Mouse (Mus musculus) midbrain, embryonic 16.5 days (tissue): Measurements from ENCODE around the gene Adipor2. TPM values are rescaled to one million over a fixed set of nuclear protein-coding genes. Genes with fewer than 3 reads are reported as not detected.
A peak's percentile ranks its signal among the peaks of the same experiment; 100 is the strongest.

Experiments
- ATAC-seq: fragments of 200-750 bp; cut with Nextera tagmentation; 2 replicates; pipeline ENCODE4 v1.8.0; 2017; ENCODE audit warnings: moderate TSS enrichment
- H3K27ac ChIP-seq: fragments of 300-500 bp; sonication (generic); 2 replicates; pipeline ENCODE4 v1.5.1; 2014; ENCODE audit warnings: mild to moderate bottlenecking, low read length, mixed read lengths
- H3K27me3 ChIP-seq: fragments of 300-500 bp; sonication (generic); 2 replicates; pipeline ENCODE4 v1.6.1; 2014; ENCODE audit warnings: low read depth, low read length, mixed read lengths; ENCODE audit not compliant: control insufficient read depth, insufficient read depth
- H3K36me3 ChIP-seq: fragments of 300-500 bp; sonication (generic); 2 replicates; pipeline ENCODE4 v1.6.1; 2014; ENCODE audit warnings: mild to moderate bottlenecking, low read length, moderate library complexity, mixed read lengths; ENCODE audit not compliant: control insufficient read depth, insufficient read depth
- H3K4me1 ChIP-seq: fragments of 300-500 bp; sonication (generic); 2 replicates; pipeline ENCODE4 v1.6.1; 2014; ENCODE audit warnings: mild to moderate bottlenecking, low read length, mixed read lengths; ENCODE audit not compliant: control insufficient read depth, insufficient read depth
- H3K4me2 ChIP-seq: fragments of 300-500 bp; sonication (generic); 2 replicates; pipeline ENCODE4 v1.6.1; 2014; ENCODE audit warnings: mild to moderate bottlenecking, low read length, mixed read lengths
- H3K4me3 ChIP-seq: fragments of 300-500 bp; sonication (generic); 2 replicates; pipeline ENCODE4 v1.5.1; 2014; ENCODE audit warnings: low read depth, mild to moderate bottlenecking, low read length, moderate library complexity, mixed read lengths
- H3K9ac ChIP-seq: fragments of 300-500 bp; sonication (generic); 2 replicates; pipeline ENCODE4 v1.6.1; 2014; ENCODE audit warnings: low read depth, low read length, mixed read lengths
- H3K9me3 ChIP-seq: fragments of 300-500 bp; sonication (generic); replicated peaks from 2 replicates; pipeline ENCODE4 v1.6.1; 2014; ENCODE audit warnings: mild to moderate bottlenecking, low read length, mixed read lengths; ENCODE audit not compliant: control insufficient read depth, poor library complexity, severe bottlenecking
- WGBS: fragments of 180-500 bp; shearing (Covaris S2); extraction: QIAGEN DNeasy Blood & Tissue Kit; methylation state at CpG from one replicate; pipeline ENCODE4 v1.1.7; 2014; 5-methylcytosine and 5-hydroxymethylcytosine counted together
- polyA plus RNA-seq: library from polyadenylated mRNA; unstranded; fragments of >200 nt; fragmentation: Nextera tagmentation; extraction: Ambion mirVana; gene quantifications from 2 replicates; pipeline ENCODE4 v1.2.1, GENCODE M21; 2015

The Adipor2 gene
- polyA plus RNA-seq, 1 experiment from 2014 or later = 32.8 TPM

DNA sequence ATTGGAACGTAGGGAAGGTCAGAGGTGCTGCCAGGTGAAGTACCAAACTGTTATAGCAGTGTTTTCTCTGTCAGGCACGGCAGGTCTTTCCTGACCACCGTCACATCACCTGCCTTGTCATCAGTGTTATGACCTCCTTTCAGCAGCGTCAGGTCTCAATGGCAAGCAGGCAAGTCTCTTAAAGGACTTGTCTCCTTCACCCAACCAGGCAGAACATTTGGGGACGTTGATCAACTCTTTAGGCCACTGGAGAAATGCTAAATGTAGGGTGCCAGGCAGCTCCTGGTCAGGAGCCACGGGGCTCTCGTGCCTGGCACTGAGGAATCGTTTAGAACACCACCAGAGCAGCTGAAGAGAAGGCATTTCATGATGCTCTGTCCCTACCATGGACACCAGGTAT, 65.8 kb downstream of the Adipor2 start:
- no peak overlapping the region for H3K27ac ChIP-seq
- WGBS = 87% methylated on average over 8 of the region's 8 CpGs
- H3K9ac ChIP-seq = no peak overlapping the region
- no peak overlapping the region for H3K4me2 ChIP-seq
- peaks cover 7% of the 10 kb centered on the region for H3K36me3 ChIP-seq
- no peak overlapping the region for H3K4me3 ChIP-seq
- H3K27me3 ChIP-seq = no peaks in the 10 kb centered on the region
- no peaks in the 10 kb centered on the region for H3K9me3 ChIP-seq
- H3K4me1 ChIP-seq = no peaks in the 10 kb centered on the region
- no peak for ATAC-seq

DNA sequence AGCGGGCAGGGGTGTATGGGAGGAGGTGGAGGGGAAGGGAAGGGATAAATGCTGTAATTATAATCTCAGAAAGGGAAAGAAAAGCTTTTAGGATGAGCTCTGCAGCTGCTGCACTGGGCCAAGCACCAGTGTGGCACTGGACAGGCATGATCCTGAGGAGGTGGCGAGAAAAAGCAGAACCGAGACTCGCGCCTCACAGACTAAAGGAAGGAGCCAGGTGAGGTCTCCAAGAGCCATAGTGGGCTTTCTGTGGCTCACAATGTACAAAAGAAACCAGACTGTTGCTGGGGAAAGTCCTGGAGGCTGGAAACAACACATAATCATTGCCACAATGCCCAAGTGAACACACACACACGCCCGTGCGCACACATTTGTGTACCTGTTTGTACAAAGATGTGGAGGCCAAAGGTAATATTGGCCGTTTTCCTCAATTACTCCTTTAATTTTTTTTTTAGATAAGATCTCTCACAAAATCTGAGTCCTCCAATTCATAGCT, 66.8 kb downstream of the Adipor2 start:
- no peak overlapping the region for H3K9ac ChIP-seq
- H3K27ac ChIP-seq = no peak overlapping the region
- H3K4me3 ChIP-seq = no peak overlapping the region
- 82% methylated on average over 9 of the region's 9 CpGs for WGBS
- H3K36me3 ChIP-seq = peaks cover 5% of the 10 kb centered on the region; the same call in 1 of the 2 replicates
- no peaks in the 10 kb centered on the region for H3K9me3 ChIP-seq
- H3K4me2 ChIP-seq = no peak overlapping the region
- no peaks in the 10 kb centered on the region for H3K27me3 ChIP-seq
- no peaks in the 10 kb centered on the region for H3K4me1 ChIP-seq
- no peak for ATAC-seq

DNA sequence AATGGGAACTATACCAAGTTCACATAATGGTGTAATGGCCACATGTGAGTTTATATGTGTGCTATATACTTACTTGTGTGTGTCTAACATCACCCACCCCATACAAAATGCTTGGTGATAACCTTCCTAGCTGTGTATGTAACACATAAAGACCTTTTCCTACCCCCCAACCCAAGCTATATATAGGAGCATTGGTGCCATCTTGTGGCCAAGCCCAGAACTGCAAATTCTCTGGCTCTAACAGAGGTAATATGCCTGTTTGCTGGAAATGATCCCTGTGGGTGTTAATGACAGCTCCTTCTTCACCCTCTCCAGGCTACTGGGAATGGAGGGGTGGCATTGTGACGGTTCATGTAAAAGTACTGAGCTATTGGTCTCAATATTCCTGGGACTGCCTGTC, 69.3 kb downstream of the Adipor2 start:
- no peak overlapping the region for H3K27ac ChIP-seq
- H3K36me3 ChIP-seq = no peaks in the 10 kb centered on the region
- no peaks in the 10 kb centered on the region for H3K27me3 ChIP-seq
- H3K4me3 ChIP-seq = no peak overlapping the region
- 0% methylated on average over 1 of the region's 1 CpGs for WGBS
- H3K4me2 ChIP-seq = no peak overlapping the region
- ATAC-seq = peak; percentile 57
- H3K9ac ChIP-seq = no peak overlapping the region
- H3K9me3 ChIP-seq = no peaks in the 10 kb centered on the region
- H3K4me1 ChIP-seq = no peaks in the 10 kb centered on the region

DNA sequence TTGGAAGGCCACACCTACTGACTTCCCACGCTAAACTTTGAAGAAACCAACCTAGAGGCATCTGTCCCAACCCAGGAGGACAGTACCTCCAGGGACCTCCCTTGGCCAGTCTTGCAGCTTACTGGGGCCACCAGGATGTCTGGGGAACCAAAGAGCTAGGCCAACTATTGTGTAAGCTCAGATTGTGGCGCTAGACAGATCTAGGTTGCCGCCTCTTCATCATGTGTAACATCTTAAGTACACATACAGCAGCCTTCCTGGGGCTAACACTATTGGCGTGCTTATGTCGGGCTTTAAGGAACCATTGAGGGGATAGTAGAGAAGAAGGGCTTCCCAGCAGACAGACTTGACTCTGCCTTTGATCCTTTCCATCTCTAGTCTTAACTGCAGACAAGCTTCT, 69.7 kb downstream of the Adipor2 start:
- Histone ChIP-seq H3K36me3 (no peaks in the 10 kb centered on the region), H3K9ac (no peak overlapping the region), H3K9me3 (no peaks in the 10 kb centered on the region), H3K4me3 (no peak overlapping the region), H3K27ac (no peak overlapping the region), H3K27me3 (no peaks in the 10 kb centered on the region), H3K4me2 (no peak overlapping the region), H3K4me1 (no peaks in the 10 kb centered on the region)
- WGBS = 68% methylated on average over 5 of the region's 5 CpGs
- ATAC-seq = no peak

DNA sequence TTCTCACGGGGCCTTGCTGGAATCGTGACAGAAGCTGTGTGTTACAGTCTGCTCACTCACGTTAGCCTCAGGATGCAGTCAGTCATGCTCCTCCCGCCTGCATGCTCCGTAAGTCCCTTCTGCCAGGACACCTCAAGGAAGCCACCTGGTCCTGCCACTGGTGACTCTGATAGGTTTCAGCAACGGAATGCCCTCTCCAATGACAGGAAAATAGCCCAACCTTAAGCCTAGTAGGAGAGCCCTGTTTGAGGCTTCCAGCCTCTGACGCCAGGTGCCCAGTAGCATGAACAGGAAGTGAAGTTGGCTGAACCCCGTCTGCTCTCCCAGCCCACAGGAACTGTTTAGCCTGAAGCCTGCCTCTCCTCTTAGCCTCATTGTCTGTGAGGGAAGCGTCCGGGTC, 71.2 kb downstream of the Adipor2 start:
- H3K4me2 ChIP-seq = no peak overlapping the region
- 77% methylated on average over 10 of the region's 10 CpGs for WGBS
- ATAC-seq = no peak
- no peak overlapping the region for H3K27ac ChIP-seq
- H3K4me1 ChIP-seq = peaks cover under 1% of the 10 kb centered on the region; the same call in 1 of the 2 replicates
- no peaks in the 10 kb centered on the region for H3K36me3 ChIP-seq
- H3K27me3 ChIP-seq = no peaks in the 10 kb centered on the region
- H3K9me3 ChIP-seq = no peaks in the 10 kb centered on the region
- no peak overlapping the region for H3K4me3 ChIP-seq
- H3K9ac ChIP-seq = no peak overlapping the region

DNA sequence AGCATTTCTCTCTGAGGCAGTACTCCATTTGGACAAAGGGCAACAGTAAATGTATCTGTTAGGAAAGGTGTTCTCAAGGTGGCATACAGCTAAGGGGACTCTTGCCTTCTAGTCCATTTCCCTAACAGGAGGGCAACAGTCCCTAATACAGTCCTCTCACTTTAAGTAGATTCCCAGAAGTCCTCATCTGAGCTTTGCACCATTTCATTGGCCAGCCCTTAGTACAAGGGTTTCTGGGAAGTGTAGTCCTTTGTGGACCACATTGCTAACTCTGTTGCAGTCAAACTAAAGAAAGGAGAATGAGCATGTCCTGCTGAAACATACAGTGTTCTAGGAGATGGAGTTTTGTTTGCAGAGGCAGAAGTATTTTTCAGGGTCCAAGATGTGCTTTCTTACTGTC, 76.1 kb downstream of the Adipor2 start:
- Histone ChIP-seq H3K27me3 (no peaks in the 10 kb centered on the region), H3K27ac (no peak overlapping the region), H3K9ac (peak overlapping the region; percentile 44; the same call in 1 of the 2 replicates), H3K9me3 (no peaks in the 10 kb centered on the region), H3K4me1 (peaks cover 4% of the 10 kb centered on the region; the same call in 1 of the 2 replicates), H3K36me3 (no peaks in the 10 kb centered on the region), H3K4me2 (no peak overlapping the region), H3K4me3 (no peak overlapping the region)
- ATAC-seq = peak; percentile 95

DNA sequence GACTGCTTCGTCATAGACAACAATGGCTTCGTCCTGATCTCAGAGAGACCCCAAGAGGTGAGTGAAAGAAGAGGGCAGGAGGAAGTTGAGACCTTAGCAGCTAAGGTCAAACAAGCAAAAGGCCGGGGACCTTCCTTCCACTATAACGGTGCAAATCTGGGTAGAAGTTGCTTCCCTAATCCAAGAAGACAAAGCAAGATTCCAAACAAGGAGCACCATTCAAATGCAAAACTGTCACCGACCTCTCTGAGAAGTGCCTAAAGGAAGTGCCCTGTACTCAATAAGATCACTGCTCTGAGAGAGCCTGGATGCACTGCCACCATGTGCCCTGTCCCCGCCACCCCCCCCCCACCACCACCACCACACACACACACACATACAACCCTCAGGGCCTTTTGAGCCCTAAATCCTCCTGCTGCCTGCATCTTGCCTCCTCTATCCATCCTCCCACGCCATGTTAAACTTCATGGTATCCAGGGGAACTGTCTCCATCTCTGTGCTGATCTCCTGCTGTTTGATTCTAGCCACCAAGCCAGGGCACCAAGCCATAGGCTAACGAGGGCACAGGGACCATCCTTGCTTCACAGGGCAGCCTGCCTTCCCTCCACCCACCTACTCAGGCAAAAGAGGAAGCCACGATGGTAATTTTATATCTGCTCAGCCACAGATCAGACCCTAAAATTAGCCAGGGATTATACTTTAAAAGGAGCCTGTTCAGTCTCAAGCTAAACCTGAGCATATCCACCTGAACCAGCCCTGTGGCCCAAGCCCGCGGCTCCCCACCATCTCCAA, 79.2 kb downstream of the Adipor2 start:
- H3K9ac ChIP-seq = no peak overlapping the region
- H3K27me3 ChIP-seq = no peaks in the 10 kb centered on the region
- peaks cover 4% of the 10 kb centered on the region; the same call in 1 of the 2 replicates for H3K4me1 ChIP-seq
- no peak overlapping the region for H3K27ac ChIP-seq
- H3K9me3 ChIP-seq = no peaks in the 10 kb centered on the region
- no peak for ATAC-seq
- H3K36me3 ChIP-seq = no peaks in the 10 kb centered on the region
- H3K4me3 ChIP-seq = no peak overlapping the region
- WGBS = 26% methylated on average over 11 of the region's 11 CpGs
- no peak overlapping the region for H3K4me2 ChIP-seq

DNA sequence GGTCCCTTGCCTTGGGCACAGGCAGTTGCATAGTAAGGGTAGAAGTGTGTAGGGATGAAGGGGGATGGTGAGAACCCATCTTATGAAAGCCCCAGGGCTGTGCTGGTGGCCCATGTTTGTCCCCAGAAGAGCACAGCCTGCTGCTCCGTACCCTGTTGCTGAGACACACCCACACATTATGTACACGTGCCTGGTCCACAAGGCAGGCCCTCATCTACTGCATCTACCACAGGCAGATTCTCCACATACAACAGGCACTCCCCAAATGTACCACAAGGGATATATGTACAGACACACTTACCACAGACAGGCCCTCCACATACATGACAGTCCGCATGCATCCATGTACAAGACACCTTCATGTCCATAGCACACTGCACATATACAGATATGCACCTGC, 80.2 kb downstream of the Adipor2 start:
- H3K9me3 ChIP-seq = no peaks in the 10 kb centered on the region
- peaks cover 4% of the 10 kb centered on the region; the same call in 1 of the 2 replicates for H3K4me1 ChIP-seq
- no peak overlapping the region for H3K27ac ChIP-seq
- no peak overlapping the region for H3K9ac ChIP-seq
- H3K4me3 ChIP-seq = no peak overlapping the region
- H3K4me2 ChIP-seq = no peak overlapping the region
- 68% methylated on average over 3 of the region's 3 CpGs for WGBS
- no peaks in the 10 kb centered on the region for H3K36me3 ChIP-seq
- H3K27me3 ChIP-seq = no peaks in the 10 kb centered on the region
- no peak for ATAC-seq

DNA sequence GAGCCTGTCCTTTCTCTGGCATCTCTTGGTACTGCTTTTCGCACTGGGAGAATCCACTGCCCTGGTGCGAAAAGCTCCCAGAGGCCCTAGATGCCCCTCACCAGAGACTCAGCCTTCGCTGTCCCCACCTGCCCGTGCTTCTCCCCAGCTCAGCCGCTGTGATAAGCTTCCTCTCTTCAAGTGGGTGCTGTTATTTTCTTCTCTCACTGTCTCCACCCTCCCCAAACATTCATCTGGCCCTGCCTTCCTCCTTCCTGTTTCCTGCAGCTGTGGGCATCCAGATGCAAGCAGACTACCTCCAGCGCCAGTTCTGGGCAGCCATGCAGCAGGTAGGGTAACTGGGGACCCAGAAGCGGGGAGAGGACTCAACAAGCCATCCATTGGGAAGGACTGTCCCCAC, 81.4 kb downstream of the Adipor2 start:
- Histone ChIP-seq H3K27ac (no peak overlapping the region), H3K27me3 (no peaks in the 10 kb centered on the region), H3K4me3 (no peak overlapping the region), H3K4me1 (peaks cover 6% of the 10 kb centered on the region), H3K36me3 (no peaks in the 10 kb centered on the region), H3K9ac (no peak overlapping the region), H3K9me3 (no peaks in the 10 kb centered on the region), H3K4me2 (no peak overlapping the region)
- ATAC-seq = no peak
- 86% methylated on average over 7 of the region's 7 CpGs for WGBS
